Mouse (Mus musculus) retina, postnatal 7 days (tissue): ENCODE results near the gene Gm21708.
"Not testable (repeated sequence)": the region's sequence is repeated elsewhere in the genome, so short reads cannot be mapped to it uniquely, and the experiment has no call there.

Experiments used
- DNase-seq: peaks from one replicate; pipeline ENCODE4 v3.0.0-alpha.2; 2012; ENCODE audit warnings: low read depth, low spot score

Gm21708 gene

GRCm38 (mm10) chrY:3410067-3410466 is at the start of gene Gm21708, which contains the start of gene Gm21704:
Gene Gm21708, minus strand, starts transcription at chrY:3410167.
Gene Gm21704, minus strand, starts transcription at chrY:3410167.
- DNase-seq: not testable (repeated sequence)
